Mouse (Mus musculus): ENCODE data around the gene Adam12.

DNA sequence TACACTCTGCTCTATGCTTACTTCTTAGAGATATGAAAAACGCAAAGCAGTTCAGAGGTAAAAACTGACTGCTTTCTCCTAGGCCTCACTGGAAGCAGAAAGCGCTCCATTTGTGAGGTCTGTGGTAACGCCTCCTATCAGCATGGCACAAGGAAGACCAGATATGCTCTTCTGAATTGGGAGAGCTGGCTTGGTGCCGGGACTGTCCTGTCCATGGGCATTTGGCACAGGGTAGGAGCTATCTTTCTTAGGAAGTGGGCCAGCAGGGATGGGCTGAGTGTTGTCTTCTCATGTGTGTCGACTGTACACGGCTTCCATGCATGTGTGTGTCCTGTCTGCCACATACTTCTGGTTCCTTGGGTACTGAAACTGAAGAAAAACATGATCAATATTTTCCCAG, 369.7 kb downstream of the Adam12 start:
- no peak for TF ChIP-seq CHD2 (IDR thresholded peaks at IDR 0.05; ENCODE audit: low read depth, low read length)
- TF ChIP-seq ZC3H11A (IDR thresholded peaks at IDR 0.05; ENCODE audit: borderline replicate concordance, low read depth, low read length), result no peak
- no peak for TF ChIP-seq HCFC1 (IDR thresholded peaks at IDR 0.05; ENCODE audit: borderline replicate concordance, insufficient read depth, low read length)
- no peak for TF ChIP-seq MAFK (IDR thresholded peaks at IDR 0.05; ENCODE audit: insufficient read depth, low read depth, low read length)

All from ES-E14 (cell line).